Mouse (Mus musculus) liver, embryonic 11.5 days (tissue): ENCODE results near the gene Prkacb. TPM values are rescaled to one million over a fixed set of nuclear protein-coding genes. Genes with fewer than 3 reads are reported as not detected.

Source experiments
- ATAC-seq: fragments of 200-750 bp; cut with Nextera tagmentation; replicated peaks from 2 replicates; pipeline ENCODE4 v1.8.0; 2017; ENCODE audit warnings: moderate number of reproducible peaks, mild to moderate bottlenecking, moderate TSS enrichment, moderate library complexity; ENCODE audit not compliant: low FRiP score
- DNase-seq: peaks from one replicate; pipeline ENCODE4 v3.0.0-alpha.2; 2017; ENCODE audit warnings: low spot score
- H3K27ac ChIP-seq: fragments of 300-500 bp; sonication (generic); 2 replicates; pipeline ENCODE4 v1.5.1; 2014; ENCODE audit warnings: mild to moderate bottlenecking, low read depth, low read length, control low read depth
- H3K27me3 ChIP-seq: fragments of 300-500 bp; sonication (generic); replicated peaks from 2 replicates; pipeline ENCODE4 v1.6.1; 2014; ENCODE audit warnings: low read length, mixed read lengths; ENCODE audit not compliant: control insufficient read depth, insufficient read depth
- H3K36me3 ChIP-seq: fragments of 300-500 bp; sonication (generic); 2 replicates; pipeline ENCODE4 v1.6.1; 2014; ENCODE audit warnings: mild to moderate bottlenecking, low read length, moderate library complexity, mixed read lengths; ENCODE audit not compliant: control insufficient read depth, insufficient read depth
- H3K4me1 ChIP-seq: fragments of 300-500 bp; sonication (generic); replicated peaks from 2 replicates; pipeline ENCODE4 v1.6.1; 2014; ENCODE audit warnings: low read length, mixed read lengths; ENCODE audit not compliant: control insufficient read depth, insufficient read depth
- H3K4me2 ChIP-seq: fragments of 300-500 bp; sonication (generic); 2 replicates; pipeline ENCODE4 v1.6.1; 2014; ENCODE audit warnings: mild to moderate bottlenecking, control low read depth, moderate library complexity
- H3K4me3 ChIP-seq: fragments of 300-500 bp; sonication (generic); 2 replicates; pipeline ENCODE4 v1.5.1; 2014; ENCODE audit warnings: low read depth, low read length, control low read depth
- H3K9ac ChIP-seq: fragments of 300-500 bp; sonication (generic); 2 replicates; pipeline ENCODE4 v1.6.1; 2014; ENCODE audit warnings: low read depth, low read length, control low read depth
- H3K9me3 ChIP-seq: fragments of 300-500 bp; sonication (generic); 2 replicates; pipeline ENCODE4 v1.6.1; 2016; ENCODE audit warnings: low read length, inconsistent platforms, mixed read lengths; ENCODE audit not compliant: control insufficient read depth
- WGBS: fragments of 180-500 bp; shearing (Covaris S2); extraction: QIAGEN DNeasy Blood & Tissue Kit; methylation state at CpG from one replicate; pipeline ENCODE4 v1.1.7; 2014; 5-methylcytosine and 5-hydroxymethylcytosine counted together
- polyA plus RNA-seq: library from polyadenylated mRNA; unstranded; fragments of >200 nt; fragmentation: Nextera tagmentation; extraction: Ambion mirVana; gene quantifications from 2 replicates; pipeline ENCODE4 v1.2.1, GENCODE M21; 2014

Gene Prkacb
- polyA plus RNA-seq, 1 experiment from 2014 or later, result 38.6 TPM

- peaks cover 11% of the 10 kb centered on the region for H3K4me1 ChIP-seq
- H3K27me3 ChIP-seq, result no peaks in the 10 kb centered on the region
- H3K9ac ChIP-seq, result no peak overlapping the region
- 88% methylated on average over 4 of the region's 4 CpGs for WGBS
- DNase-seq, result no peak
- H3K9me3 ChIP-seq, result no peaks in the 10 kb centered on the region
- no peak for ATAC-seq
- no peak overlapping the region for H3K4me2 ChIP-seq
- H3K36me3 ChIP-seq, result no peaks in the 10 kb centered on the region
- H3K27ac ChIP-seq, result no peak overlapping the region
- no peak overlapping the region for H3K4me3 ChIP-seq
These were observed 108.7 kb downstream of the Prkacb start for GRCm38 (mm10) chr3:146704099-146704498.

- Histone ChIP-seq H3K27ac (no peak overlapping the region), H3K36me3 (no peaks in the 10 kb centered on the region), H3K9me3 (no peaks in the 10 kb centered on the region), H3K27me3 (no peaks in the 10 kb centered on the region), H3K4me1 (peaks cover 13% of the 10 kb centered on the region), H3K9ac (no peak overlapping the region), H3K4me2 (peak overlapping the region; percentile 56), H3K4me3 (peak overlapping the region; percentile 16; the same call in 1 of the 2 replicates)
- ATAC-seq (peak; percentile 87), DNase-seq (peak; percentile 45)
- 31% methylated on average over 11 of the region's 11 CpGs for WGBS
These were observed 112.7 kb downstream of the Prkacb start for GRCm38 (mm10) chr3:146700051-146700450.

- H3K27ac ChIP-seq, result no peak overlapping the region
- H3K27me3 ChIP-seq, result no peaks in the 10 kb centered on the region
- no peak for DNase-seq
- H3K36me3 ChIP-seq, result no peaks in the 10 kb centered on the region
- no peaks in the 10 kb centered on the region for H3K9me3 ChIP-seq
- H3K4me2 ChIP-seq, result no peak overlapping the region
- peaks cover 13% of the 10 kb centered on the region for H3K4me1 ChIP-seq
- 23% methylated on average over 11 of the region's 11 CpGs for WGBS
- ATAC-seq, result peak; percentile 55
- H3K9ac ChIP-seq, result no peak overlapping the region
- no peak overlapping the region for H3K4me3 ChIP-seq
These were observed 113.8 kb downstream of the Prkacb start for GRCm38 (mm10) chr3:146698982-146699381.

GRCm38 (mm10) chr3:146692547-146692946, 120.2 kb downstream of the Prkacb start:
- H3K27me3 ChIP-seq, result no peaks in the 10 kb centered on the region
- 79% methylated on average over 5 of the region's 5 CpGs for WGBS
- no peaks in the 10 kb centered on the region for H3K9me3 ChIP-seq
- no peak overlapping the region for H3K4me3 ChIP-seq
- H3K4me2 ChIP-seq, result no peak overlapping the region
- ATAC-seq, result no peak
- H3K36me3 ChIP-seq, result no peaks in the 10 kb centered on the region
- no peaks in the 10 kb centered on the region for H3K4me1 ChIP-seq
- no peak overlapping the region for H3K27ac ChIP-seq
- no peak overlapping the region for H3K9ac ChIP-seq
- no peak for DNase-seq

- Histone ChIP-seq H3K9me3 (no peaks in the 10 kb centered on the region), H3K36me3 (no peaks in the 10 kb centered on the region), H3K27ac (no peak overlapping the region), H3K9ac (no peak overlapping the region), H3K27me3 (no peaks in the 10 kb centered on the region), H3K4me3 (no peak overlapping the region), H3K4me2 (no peak overlapping the region), H3K4me1 (peaks cover 13% of the 10 kb centered on the region; the same call in 1 of the 2 replicates)
- no peak for DNase-seq
- 67% methylated on average over 4 of the region's 4 CpGs for WGBS
- ATAC-seq, result no peak
These were observed 125.6 kb downstream of the Prkacb start for GRCm38 (mm10) chr3:146687121-146687725.

- no peaks in the 10 kb centered on the region for H3K36me3 ChIP-seq
- H3K27ac ChIP-seq, result no peak overlapping the region
- H3K9me3 ChIP-seq, result no peaks in the 10 kb centered on the region
- WGBS, result 54% methylated on average over 8 of the region's 8 CpGs
- no peak for DNase-seq
- H3K4me3 ChIP-seq, result no peak overlapping the region
- peak; percentile 48 for ATAC-seq
- H3K4me2 ChIP-seq, result no peak overlapping the region
- peaks cover 13% of the 10 kb centered on the region; the same call in 1 of the 2 replicates for H3K4me1 ChIP-seq
- H3K27me3 ChIP-seq, result no peaks in the 10 kb centered on the region
- no peak overlapping the region for H3K9ac ChIP-seq
These were observed 126.4 kb downstream of the Prkacb start for GRCm38 (mm10) chr3:146686428-146686827.

GRCm38 (mm10) chr3:146684811-146685675, 127.7 kb downstream of the Prkacb start, which contains the start of gene Samd13:
Samd13 (minus strand) TSS chr3:146685592.
- 3% methylated on average over 50 of the region's 50 CpGs for WGBS
- H3K4me2 ChIP-seq, result peak within 1 kb of the TSS; percentile 96
- no peaks in the 10 kb centered on the region for H3K9me3 ChIP-seq
- peak; percentile 70 for ATAC-seq
- H3K36me3 ChIP-seq, result no peaks in the 10 kb centered on the region
- DNase-seq, result peak; percentile 74
- peaks cover 13% of the 10 kb centered on the region; the same call in 1 of the 2 replicates for H3K4me1 ChIP-seq
- no peak within 1 kb of the TSS for H3K27ac ChIP-seq
- H3K4me3 ChIP-seq, result peak within 1 kb of the TSS; percentile 56
- H3K27me3 ChIP-seq, result no peaks in the 10 kb centered on the region
- peak within 1 kb of the TSS; percentile 54 for H3K9ac ChIP-seq

GRCm38 (mm10) chr3:146683095-146683494, 129.7 kb downstream of the Prkacb start:
- H3K4me2 ChIP-seq, result no peak overlapping the region
- no peaks in the 10 kb centered on the region for H3K27me3 ChIP-seq
- H3K9me3 ChIP-seq, result no peaks in the 10 kb centered on the region
- H3K27ac ChIP-seq, result no peak overlapping the region
- 40% methylated on average over 2 of the region's 2 CpGs for WGBS
- H3K4me1 ChIP-seq, result peaks cover 13% of the 10 kb centered on the region; the same call in 1 of the 2 replicates
- no peak for DNase-seq
- H3K36me3 ChIP-seq, result no peaks in the 10 kb centered on the region
- no peak for ATAC-seq
- H3K9ac ChIP-seq, result no peak overlapping the region
- H3K4me3 ChIP-seq, result no peak overlapping the region
